Mouse (Mus musculus) heart, embryonic 10.5 days (tissue): ENCODE data around the gene Hps5. TPM values are rescaled to one million over a fixed set of nuclear protein-coding genes. Genes with fewer than 3 reads are reported as not detected.

Experiments
- DNase-seq: peaks from one replicate; pipeline ENCODE4 v3.0.0-alpha.2; 2017; ENCODE audit warnings: low spot score
- H3K27ac ChIP-seq: fragments of 300-500 bp; sonication (generic); 2 replicates; pipeline ENCODE4 v1.5.1; 2016; ENCODE audit warnings: mild to moderate bottlenecking
- H3K27me3 ChIP-seq: fragments of 300-500 bp; sonication (generic); 2 replicates; pipeline ENCODE4 v1.6.1; 2016; ENCODE audit warnings: mild to moderate bottlenecking; ENCODE audit not compliant: poor library complexity, insufficient read depth, severe bottlenecking
- H3K36me3 ChIP-seq: fragments of 300-500 bp; sonication (generic); 2 replicates; pipeline ENCODE4 v1.6.1; 2016; ENCODE audit warnings: mild to moderate bottlenecking, moderate library complexity
- H3K4me1 ChIP-seq: fragments of 300-500 bp; sonication (generic); 2 replicates; pipeline ENCODE4 v1.6.1; 2016; ENCODE audit warnings: mild to moderate bottlenecking
- H3K4me3 ChIP-seq: fragments of 300-500 bp; sonication (generic); 2 replicates; pipeline ENCODE4 v1.5.1; 2016; ENCODE audit warnings: mild to moderate bottlenecking, moderate library complexity
- H3K9me3 ChIP-seq: fragments of 300-500 bp; sonication (generic); 2 replicates; pipeline ENCODE4 v1.6.1; 2016; ENCODE audit warnings: mild to moderate bottlenecking, moderate library complexity
- WGBS: fragments of 180-500 bp; shearing (Covaris S2); methylation state at CpG from one replicate; pipeline ENCODE4 v1.1.7; 2016; 5-methylcytosine and 5-hydroxymethylcytosine counted together
- polyA plus RNA-seq: library from polyadenylated mRNA; unstranded; fragments of >200 nt; fragmentation: Nextera tagmentation; extraction: Ambion mirVana; gene quantifications from 2 replicates; pipeline ENCODE4 v1.2.1, GENCODE M21; 2016

Gene Hps5
- 13.9 and 14.5 TPM in 2 replicates for polyA plus RNA-seq

DNA sequence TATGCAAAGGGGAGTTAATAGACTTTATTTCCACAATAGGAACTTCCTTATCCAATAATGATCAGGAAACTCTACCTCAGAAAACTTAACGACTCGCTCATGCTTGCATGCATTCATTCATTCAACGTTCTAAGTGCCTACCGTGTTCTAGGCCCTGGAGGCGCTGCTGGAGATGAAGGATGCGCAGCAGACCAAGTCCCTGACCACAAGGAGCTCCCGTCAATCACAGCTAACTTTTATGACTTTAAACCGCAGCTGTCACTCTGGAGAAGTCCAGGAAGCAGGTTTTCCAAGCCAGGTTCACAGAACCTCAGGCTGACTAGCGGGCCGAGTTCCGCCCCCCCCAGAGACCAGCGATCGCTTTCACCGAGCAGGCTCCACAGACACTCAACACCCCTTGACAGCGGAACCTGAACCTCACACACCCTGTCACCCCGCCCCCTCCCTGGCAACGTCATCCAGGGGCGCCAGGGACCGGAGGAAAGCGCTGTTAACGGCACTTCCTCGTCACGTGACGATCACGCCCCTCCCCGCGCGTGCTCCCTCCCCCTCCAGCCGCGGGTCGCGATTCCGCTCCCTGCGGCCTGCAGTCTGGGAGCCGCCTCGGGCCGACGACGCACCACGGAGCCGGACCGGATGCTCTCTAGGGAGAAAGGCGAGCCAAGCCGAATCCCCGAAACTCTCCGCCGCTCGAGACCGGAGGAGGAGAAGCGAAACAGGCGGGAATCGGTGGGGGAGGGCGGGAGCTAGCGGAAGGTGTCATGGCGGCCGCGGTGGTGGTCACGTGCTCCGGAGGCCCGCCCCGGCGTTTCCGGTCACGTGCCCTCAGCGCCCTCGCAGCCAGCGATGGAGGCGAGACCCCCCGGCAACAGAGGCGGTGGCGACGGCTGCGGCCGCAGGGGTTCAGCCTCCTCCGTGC lies at the start of gene Hps5, which contains the start of gene Gtf2h1:
Hps5 (minus strand) TSS at position 778 of the 919 bp plus-strand sequence.
Gtf2h1 (plus strand) TSS at position 817 of the 919 bp plus-strand sequence.
- Histone ChIP-seq H3K4me3 (peak within 1 kb of the TSS; percentile 94), H3K36me3 (peaks cover 14% of the 10 kb centered on the region; the same call in 1 of the 2 replicates), H3K9me3 (no peaks in the 10 kb centered on the region), H3K4me1 (peaks cover 19% of the 10 kb centered on the region; the same call in 1 of the 2 replicates), H3K27me3 (no peaks in the 10 kb centered on the region), H3K27ac (peak within 1 kb of the TSS; percentile 98)
- WGBS: under 1% methylated on average over 75 of the region's 75 CpGs
- peak; percentile 98 for DNase-seq

DNA sequence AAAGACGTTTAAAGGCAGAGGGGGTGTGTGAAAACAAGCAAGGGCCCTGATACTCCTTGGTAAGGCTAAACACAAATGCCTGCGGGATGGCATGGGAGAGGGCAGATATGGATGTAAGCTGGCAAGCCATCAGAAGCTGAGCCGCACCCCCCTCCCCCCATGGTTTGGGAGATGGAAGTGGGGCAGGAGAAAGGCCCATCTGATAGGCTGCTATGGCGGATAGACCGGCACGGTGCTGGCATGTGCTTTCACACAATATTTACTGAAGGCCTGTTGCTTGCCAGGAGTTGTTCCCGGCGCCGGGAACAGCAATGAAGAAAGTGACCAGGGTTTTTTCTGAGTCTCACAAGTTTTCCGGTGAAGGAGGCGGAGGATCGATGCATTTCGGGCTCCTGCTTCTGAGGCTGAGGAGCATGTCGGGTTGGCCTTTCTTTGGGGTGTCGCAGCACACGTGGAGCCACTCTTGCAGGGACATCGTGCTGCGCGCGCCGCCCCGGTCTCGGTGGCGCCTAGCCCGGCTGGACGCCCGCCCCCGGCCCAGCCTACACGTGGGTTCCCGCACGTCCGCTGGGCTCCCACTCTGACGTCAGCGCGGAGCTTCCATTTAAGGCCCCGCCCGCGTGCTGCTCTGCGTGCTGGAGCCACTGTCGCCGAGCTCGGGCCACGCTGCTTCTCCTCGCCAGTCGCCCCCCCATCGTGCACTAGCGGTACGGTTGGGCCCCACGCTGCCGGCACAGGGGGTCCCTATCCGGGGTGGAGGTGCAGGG lies 49.5 kb upstream of the Hps5 start:
- Histone ChIP-seq H3K4me1 (peaks cover 32% of the 10 kb centered on the region), H3K27ac (peak overlapping the region; percentile 98), H3K27me3 (peaks cover 13% of the 10 kb centered on the region; the same call in 1 of the 2 replicates), H3K9me3 (no peaks in the 10 kb centered on the region), H3K4me3 (peak overlapping the region; percentile 84), H3K36me3 (peaks cover 32% of the 10 kb centered on the region)
- peak; percentile 96 for DNase-seq
- under 1% methylated on average over 51 of the region's 51 CpGs for WGBS

- Histone ChIP-seq H3K9me3 (no peaks in the 10 kb centered on the region), H3K4me1 (peaks cover 48% of the 10 kb centered on the region), H3K36me3 (peaks cover 15% of the 10 kb centered on the region), H3K27ac (no peak overlapping the region), H3K27me3 (peaks cover 13% of the 10 kb centered on the region; the same call in 1 of the 2 replicates), H3K4me3 (no peak overlapping the region)
- 79% methylated on average over 4 of the region's 4 CpGs for WGBS
- DNase-seq: no peak
Measured at GRCm38 (mm10) chr7:46843576-46843975, 47.7 kb upstream of the Hps5 start.

DNA sequence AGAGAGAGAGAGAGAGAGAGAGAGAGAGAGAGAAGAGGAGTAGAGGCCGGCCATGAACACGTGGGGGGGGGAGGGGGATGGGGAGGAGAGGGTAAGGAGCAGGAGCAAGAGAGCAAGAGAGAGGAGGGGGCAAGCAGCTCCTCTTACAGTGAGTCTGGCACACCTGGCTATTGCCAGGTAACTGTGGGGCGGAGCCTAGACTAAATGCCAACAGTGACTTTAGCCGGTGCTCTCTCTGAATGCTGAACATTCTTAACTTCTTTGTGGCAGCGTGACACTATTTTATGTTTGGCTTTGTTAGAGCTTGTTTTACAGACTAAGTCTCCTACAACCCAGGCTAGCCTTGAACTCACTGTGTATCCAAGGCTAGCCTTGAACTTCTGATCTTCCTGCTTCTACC lies 46.4 kb upstream of the Hps5 start:
- no peak overlapping the region for H3K4me3 ChIP-seq
- no peaks in the 10 kb centered on the region for H3K9me3 ChIP-seq
- peaks cover 13% of the 10 kb centered on the region; the same call in 1 of the 2 replicates for H3K27me3 ChIP-seq
- H3K36me3 ChIP-seq: 0 out of 2 replicates have a peak, but pooled peaks cover 2% of the 10 kb centered on the region
- DNase-seq: no peak
- H3K27ac ChIP-seq: no peak overlapping the region
- H3K4me1 ChIP-seq: peaks cover 54% of the 10 kb centered on the region
- WGBS: 34% methylated on average over 5 of the region's 5 CpGs

- H3K9me3 ChIP-seq: no peaks in the 10 kb centered on the region
- H3K27ac ChIP-seq: peak within 1 kb of the TSS; percentile 85; the same call in 1 of the 2 replicates
- no peaks in the 10 kb centered on the region for H3K36me3 ChIP-seq
- H3K4me1 ChIP-seq: peaks cover 58% of the 10 kb centered on the region
- H3K4me3 ChIP-seq: no peak within 1 kb of the TSS
- DNase-seq: no peak
- WGBS: 25% methylated on average over 6 of the region's 6 CpGs
- H3K27me3 ChIP-seq: peaks cover 13% of the 10 kb centered on the region; the same call in 1 of the 2 replicates
Measured at GRCm38 (mm10) chr7:46840787-46841525, 45.1 kb upstream of the Hps5 start, which contains the start of gene Ldha. Gene Ldha, plus strand, starts transcription at chr7:46841475.

DNA sequence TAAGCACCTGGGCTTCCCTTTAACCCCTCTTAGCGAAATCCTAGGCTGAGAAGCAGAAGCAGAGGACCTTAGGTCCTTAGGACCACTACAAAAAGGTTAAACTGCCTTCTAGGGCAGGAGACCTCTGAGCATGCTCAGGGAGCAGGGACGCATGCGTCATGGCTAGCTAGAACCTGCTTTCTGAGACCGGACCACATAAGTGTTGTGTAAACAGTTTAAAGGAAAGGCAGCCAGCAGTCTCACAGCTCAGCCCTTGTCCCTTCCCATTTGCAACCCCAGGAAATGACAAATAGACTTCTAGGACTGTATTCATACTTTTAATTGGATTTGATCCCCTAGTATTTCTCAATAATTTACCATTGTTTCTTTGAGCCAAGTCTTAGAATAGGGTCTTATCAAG lies 44.5 kb upstream of the Hps5 start:
- Histone ChIP-seq H3K36me3 (no peaks in the 10 kb centered on the region), H3K4me1 (peaks cover 61% of the 10 kb centered on the region), H3K4me3 (no peak overlapping the region), H3K27me3 (peaks cover 13% of the 10 kb centered on the region; the same call in 1 of the 2 replicates), H3K27ac (peak overlapping the region; percentile 85; the same call in 1 of the 2 replicates), H3K9me3 (no peaks in the 10 kb centered on the region)
- DNase-seq: no peak
- WGBS: 46% methylated on average over 4 of the region's 4 CpGs

DNA sequence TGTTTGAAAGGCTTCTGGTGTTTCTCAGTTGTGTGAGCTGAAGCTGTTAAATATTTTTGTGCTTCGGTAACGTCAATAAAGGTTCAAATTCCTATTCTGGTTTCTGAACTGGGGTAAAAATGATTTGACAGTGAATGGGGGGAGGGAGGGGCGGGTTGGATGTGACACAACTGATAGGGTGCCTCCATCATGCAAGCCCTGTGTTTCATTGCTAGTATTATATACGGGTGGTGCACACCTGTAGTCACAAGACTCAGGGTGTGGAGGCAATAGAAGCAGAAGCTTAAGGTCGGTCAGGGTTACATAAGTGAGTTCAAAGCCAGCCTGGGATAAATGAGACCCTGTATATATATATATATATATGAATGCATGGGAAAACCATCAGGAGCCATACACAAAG lies 44.0 kb upstream of the Hps5 start:
- H3K4me3 ChIP-seq: no peak overlapping the region
- WGBS: 64% methylated on average over 5 of the region's 5 CpGs
- DNase-seq: no peak

DNA sequence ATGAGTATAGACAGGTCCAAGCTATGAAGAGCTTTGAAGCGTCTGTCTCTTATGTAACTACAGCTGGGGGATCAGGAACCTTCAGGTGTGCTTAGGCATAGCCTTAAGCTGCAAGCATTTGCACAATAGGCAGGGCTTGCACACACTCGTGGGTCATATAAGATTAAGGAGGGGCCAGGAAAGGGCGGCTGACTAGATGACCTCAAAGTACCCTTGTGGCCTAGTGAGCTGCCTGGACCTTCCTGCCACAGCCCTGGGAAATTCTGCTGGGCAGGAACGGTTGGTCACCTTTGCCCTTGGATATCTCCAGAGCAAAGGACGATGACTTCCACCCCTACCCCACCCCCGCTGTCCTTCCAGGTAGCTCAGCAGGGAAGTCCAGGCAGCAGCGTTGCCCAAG lies 43.6 kb upstream of the Hps5 start:
- WGBS: 15% methylated on average over 7 of the region's 7 CpGs
- Histone ChIP-seq H3K27ac (peak overlapping the region; percentile 85), H3K27me3 (peaks cover 13% of the 10 kb centered on the region; the same call in 1 of the 2 replicates)

More for the DNA sequence above, 44.0 kb upstream of the Hps5 start:
- Histone ChIP-seq H3K27ac (peak overlapping the region; percentile 85), H3K4me1 (peaks cover 61% of the 10 kb centered on the region), H3K36me3 (no peaks in the 10 kb centered on the region), H3K27me3 (peaks cover 13% of the 10 kb centered on the region; the same call in 1 of the 2 replicates), H3K9me3 (no peaks in the 10 kb centered on the region)

GRCm38 (mm10) chr7:46838891-46839302 lies 43.0 kb upstream of the Hps5 start:
- Histone ChIP-seq H3K4me3 (no peak overlapping the region), H3K4me1 (peaks cover 61% of the 10 kb centered on the region), H3K27ac (peak overlapping the region; percentile 85), H3K36me3 (no peaks in the 10 kb centered on the region), H3K27me3 (peaks cover 13% of the 10 kb centered on the region; the same call in 1 of the 2 replicates), H3K9me3 (no peaks in the 10 kb centered on the region)
- WGBS: 10% methylated on average over 8 of the region's 8 CpGs
- DNase-seq: no peak

More for the DNA sequence above, 43.6 kb upstream of the Hps5 start:
- H3K4me1 ChIP-seq: peaks cover 60% of the 10 kb centered on the region
- DNase-seq: no peak
- H3K36me3 ChIP-seq: no peaks in the 10 kb centered on the region
- H3K9me3 ChIP-seq: no peaks in the 10 kb centered on the region
- no peak overlapping the region for H3K4me3 ChIP-seq

DNA sequence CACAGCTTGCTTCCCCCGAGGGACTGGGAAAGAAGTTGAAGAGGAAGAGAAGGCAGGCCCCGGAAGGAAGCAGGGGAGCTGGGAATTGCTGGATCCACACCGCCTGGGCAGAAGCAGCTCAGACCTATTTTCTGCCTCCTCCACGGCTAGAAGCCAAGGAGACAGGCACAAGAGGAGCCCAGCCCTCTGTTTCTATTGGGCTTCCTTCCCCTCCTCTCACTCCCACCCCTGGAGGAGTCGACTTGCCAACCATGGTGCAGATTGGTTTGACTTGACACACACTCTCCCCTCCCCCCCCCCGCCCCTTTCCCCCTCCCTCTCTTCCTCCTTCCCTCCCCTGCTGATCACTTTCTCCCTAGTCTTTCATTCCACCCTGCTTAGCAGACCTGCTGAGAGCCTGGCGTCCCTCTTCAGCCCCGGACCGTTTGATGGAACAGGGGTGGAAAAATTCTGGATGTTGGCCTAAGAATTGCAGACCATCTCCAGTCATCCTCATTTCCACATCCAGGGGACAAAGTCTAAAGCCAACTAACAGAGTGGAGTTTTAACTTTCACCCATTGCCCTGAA lies 42.3 kb upstream of the Hps5 start:
- Histone ChIP-seq H3K27ac (peak overlapping the region; percentile 85), H3K36me3 (no peaks in the 10 kb centered on the region), H3K27me3 (peaks cover 13% of the 10 kb centered on the region; the same call in 1 of the 2 replicates), H3K4me3 (0 out of 2 replicates have a peak overlapping the region, but pooled peaks have one; percentile 15), H3K4me1 (peaks cover 68% of the 10 kb centered on the region), H3K9me3 (no peaks in the 10 kb centered on the region)
- WGBS: 4% methylated on average over 9 of the region's 9 CpGs
- peak; percentile 87 for DNase-seq

GRCm38 (mm10) chr7:46837073-46837472 lies 41.2 kb upstream of the Hps5 start:
- Histone ChIP-seq H3K4me3 (no peak overlapping the region), H3K27me3 (0 out of 2 replicates have a peak, but pooled peaks cover 3% of the 10 kb centered on the region), H3K4me1 (peaks cover 77% of the 10 kb centered on the region), H3K36me3 (no peaks in the 10 kb centered on the region), H3K27ac (no peak overlapping the region), H3K9me3 (no peaks in the 10 kb centered on the region)
- WGBS: 58% methylated on average over 5 of the region's 5 CpGs
- DNase-seq: no peak
